Mouse (Mus musculus): Measurements from ENCODE around the gene Opn5. TPM values are rescaled to one million over a fixed set of nuclear protein-coding genes. Genes with fewer than 3 reads are reported as not detected.

The Opn5 gene
- not detected in 2 replicates for total RNA-seq (2012; rRNA removed)
- total RNA-seq (2014; rRNA removed): not detected in 2 replicates
- polyA plus RNA-seq (2012; ENCODE audit: insufficient read length, low read depth): not detected in 2 replicates

DNA sequence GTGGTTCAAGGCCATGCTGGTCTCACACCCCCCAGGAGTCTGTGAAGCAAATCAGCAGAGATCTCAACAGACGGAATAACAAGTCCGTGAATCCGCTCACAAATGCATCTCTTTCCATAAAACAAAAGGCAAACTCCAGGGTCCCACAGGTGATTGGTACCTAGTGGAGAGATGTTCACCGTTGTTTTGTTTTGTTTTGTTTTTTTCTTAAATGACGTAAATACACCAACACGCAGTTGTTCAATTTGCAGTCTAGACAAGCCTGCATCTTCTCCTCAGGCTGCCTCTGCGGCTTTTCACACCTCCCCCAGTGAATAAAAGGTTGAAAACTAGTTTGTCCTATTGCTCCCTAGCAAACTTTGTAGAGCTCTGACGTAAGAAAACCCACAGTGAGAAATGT lies at the start of gene Opn5:
Opn5 (minus strand) TSS at position 101 of the 400 bp plus-strand sequence.
- no peak for DNase-seq (ENCODE audit: extremely low read depth)
- Histone ChIP-seq H3K4me2 (ENCODE audit: insufficient read depth, low read depth, poor library complexity, severe bottlenecking) (no peak within 1 kb of the TSS), H3K4me1 (ENCODE audit: control insufficient read depth in 1 of 2, insufficient read depth in 2 of 2) (no peaks in the 10 kb centered on the region), H3K27me3 (replicated peaks) (peaks cover 3% of the 10 kb centered on the region), H3K4me3 (replicated peaks in 1 of 3; ENCODE audit: low read depth in 2 of 3, low read length in 2 of 3, poor library complexity in 1 of 3) (no peak within 1 kb of the TSS), H3K9ac (ENCODE audit: insufficient read depth, low read depth) (no peak within 1 kb of the TSS), H3K9me3 (replicated peaks; ENCODE audit: low read length) (no peaks in the 10 kb centered on the region), H3K79me2 (replicated peaks; ENCODE audit: control insufficient read depth, extremely low read depth, insufficient read depth, poor library complexity, severe bottlenecking) (no peaks in the 10 kb centered on the region), H3K36me3 (replicated peaks in 1 of 2; ENCODE audit: control insufficient read depth in 1 of 2, insufficient read depth in 1 of 2, low read length in 1 of 2) (no peaks in the 10 kb centered on the region), H3K27ac (ENCODE audit: insufficient read depth, low read depth) (no peak within 1 kb of the TSS)
- no peak for TF ChIP-seq MEF2A (IDR thresholded peaks at IDR 0.05; ENCODE audit: borderline replicate concordance, low read depth, low read length)
- TF ChIP-seq ETS1 (conservative IDR thresholded peaks at IDR 0.05; ENCODE audit: low read depth, low read length): no peak
- TF ChIP-seq SMC3 (IDR thresholded peaks at IDR 0.05; ENCODE audit: low read depth, low read length): no peak
- TF ChIP-seq BHLHE40 (IDR thresholded peaks at IDR 0.05; ENCODE audit: low read depth, low read length): no peak
- TF ChIP-seq JUND (conservative IDR thresholded peaks at IDR 0.05; ENCODE audit: low read depth, low read length): no peak
- TF ChIP-seq POLR2A (IDR thresholded peaks at IDR 0.05; ENCODE audit: low read depth, low read length): no peak
- no peak for TF ChIP-seq CHD2 (IDR thresholded peaks at IDR 0.05; ENCODE audit: low read length)
- no peak for TF ChIP-seq ZMIZ1 (IDR thresholded peaks at IDR 0.05; ENCODE audit: low read depth, low read length)
- no peak for TF ChIP-seq ELF1 (IDR thresholded peaks at IDR 0.05; ENCODE audit: low read depth, low read length)
- no peak for TF ChIP-seq JUN (IDR thresholded peaks at IDR 0.05; ENCODE audit: insufficient read depth, low read depth, low read length)
- dilution Hi-C loops (cut with MboI; ENCODE audit: extremely low pct_ligation_motif_present, extremely low pct_unique_long_range_greater_than_20kb, low sequenced_read_pairs): no loop called here
- in situ Hi-C loops (cut with MboI; ENCODE audit: low pct_ligation_motif_present, low pct_unique_long_range_greater_than_20kb, low sequenced_read_pairs): no loop called here

DNA sequence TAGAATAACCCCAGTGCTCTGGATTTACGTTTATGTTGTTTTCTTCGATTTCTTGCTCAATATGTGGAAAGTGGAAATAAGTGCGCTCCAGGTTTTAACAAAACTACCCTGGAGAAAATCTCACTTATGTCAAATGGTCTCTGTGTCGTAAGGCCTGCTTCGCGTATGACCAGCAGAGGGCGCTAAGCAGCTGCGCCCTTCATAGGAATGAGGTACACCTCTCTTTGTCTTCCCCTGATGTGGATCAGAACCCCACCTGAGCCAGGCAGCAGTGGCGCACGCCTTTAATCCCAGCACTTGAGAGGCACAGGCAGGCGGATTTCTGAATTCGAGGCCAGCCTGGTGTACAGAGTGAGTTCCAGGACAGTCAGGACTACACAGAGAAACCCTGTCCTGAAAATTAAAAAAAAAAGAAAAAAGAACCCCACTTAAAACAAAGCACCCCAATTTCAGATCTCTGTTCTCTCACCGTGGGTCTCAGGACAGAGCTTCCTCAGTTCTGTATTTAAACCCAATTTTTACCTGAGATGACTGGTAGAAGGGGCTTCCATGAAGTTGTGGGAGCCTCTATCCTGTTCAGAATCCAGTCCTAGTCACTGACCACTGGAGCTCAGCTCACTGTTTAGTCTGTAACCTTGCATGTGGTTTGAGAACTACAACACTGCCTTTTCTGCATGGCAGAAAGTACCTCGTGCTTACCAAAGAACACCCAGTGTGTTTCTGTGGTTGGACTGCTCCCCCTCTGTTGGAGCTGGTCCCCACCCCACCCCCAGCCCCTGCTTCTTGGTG lies 47.6 kb upstream of the Opn5 start:
- in situ Hi-C loops (cut with MboI; ENCODE audit: low pct_ligation_motif_present, low pct_unique_long_range_greater_than_20kb, low sequenced_read_pairs): loop anchor here (25.0 kb wide), 2 partner anchors 128 to 278 kb away; no protein-coding TSS in a partner anchor
- peak; percentile 61 for DNase-seq (ENCODE audit: extremely low read depth)
- Histone ChIP-seq H3K36me3 (replicated peaks in 1 of 2; ENCODE audit: control insufficient read depth in 1 of 2, insufficient read depth in 1 of 2, low read length in 1 of 2) (no peaks in the 10 kb centered on the region), H3K9ac (ENCODE audit: insufficient read depth, low read depth) (no peak overlapping the region), H3K27ac (ENCODE audit: insufficient read depth, low read depth) (no peak overlapping the region), H3K79me2 (replicated peaks; ENCODE audit: control insufficient read depth, extremely low read depth, insufficient read depth, poor library complexity, severe bottlenecking) (no peaks in the 10 kb centered on the region), H3K4me2 (ENCODE audit: insufficient read depth, low read depth, poor library complexity, severe bottlenecking) (no peak overlapping the region), H3K27me3 (replicated peaks) (no peaks in the 10 kb centered on the region), H3K4me1 (ENCODE audit: control insufficient read depth in 1 of 2, insufficient read depth in 2 of 2) (no peaks in the 10 kb centered on the region), H3K4me3 (replicated peaks in 1 of 3; ENCODE audit: low read depth in 2 of 3, low read length in 2 of 3, poor library complexity in 1 of 3) (no peak overlapping the region), H3K9me3 (replicated peaks; ENCODE audit: low read length) (no peaks in the 10 kb centered on the region)
- TF ChIP-seq MEF2A (IDR thresholded peaks at IDR 0.05; ENCODE audit: borderline replicate concordance, low read depth, low read length) (no peak), KAT2A (IDR thresholded peaks at IDR 0.05; ENCODE audit: insufficient replicate concordance, low read length) (no peak), RAD21 (IDR thresholded peaks at IDR 0.05; ENCODE audit: low read depth, low read length) (peak; percentile 45), ETS1 (conservative IDR thresholded peaks at IDR 0.05; ENCODE audit: low read depth, low read length) (no peak), CTCF (conservative IDR thresholded peaks at IDR 0.05 in 1 of 2, IDR thresholded peaks at IDR 0.05 in 1 of 2; ENCODE audit: low read depth in 2 of 2, low read length in 2 of 2) (peak; percentile 65 to 86), TCF12 (IDR thresholded peaks at IDR 0.05; ENCODE audit: low read depth, low read length) (no peak), SMC3 (IDR thresholded peaks at IDR 0.05; ENCODE audit: low read depth, low read length) (peak; percentile 55)
- dilution Hi-C loops (cut with MboI; ENCODE audit: extremely low pct_ligation_motif_present, extremely low pct_unique_long_range_greater_than_20kb, low sequenced_read_pairs): no loop called here
